Mouse (Mus musculus): Measurements from ENCODE around the gene Acta2.

GRCm38 (mm10) chr19:34290872-34291341, 35.5 kb upstream of the Acta2 start:
- TF ChIP-seq POLR2A (IDR thresholded peaks at IDR 0.05; ENCODE audit: low read depth, low read length): no peak
- no peak for TF ChIP-seq CTCF (IDR thresholded peaks at IDR 0.05; ENCODE audit: extremely low read depth, insufficient read depth, insufficient read length, insufficient replicate concordance)

Measured in spleen, adult 2 months (tissue).